Mouse (Mus musculus) MN1 (cell line): Measurements from ENCODE around the gene Ehbp1l1.
"Not testable (repeated sequence)": the region's sequence is repeated elsewhere in the genome, so short reads cannot be mapped to it uniquely, and the experiment has no call there.

ENCODE experiments used
- DNase-seq: peaks from one replicate; pipeline ENCODE4 v3.0.0-alpha.2; 2016; ENCODE audit warnings: low spot score

Ehbp1l1 gene

GRCm38 (mm10) chr19:5704801-5705571 is 21.1 kb downstream of the Ehbp1l1 start:
- DNase-seq, result no peak

- no peak for DNase-seq
Observed at GRCm38 (mm10) chr19:5704163-5704800, 21.8 kb downstream of the Ehbp1l1 start, which contains the start of gene Kcnk7. Gene Kcnk7, plus strand, starts transcription at chr19:5704367.

GRCm38 (mm10) chr19:5695849-5696462 is 30.2 kb downstream of the Ehbp1l1 start:
- no peak for DNase-seq

GRCm38 (mm10) chr19:5693801-5694200 is 32.3 kb downstream of the Ehbp1l1 start:
- no peak for DNase-seq

GRCm38 (mm10) chr19:5692913-5693396 is 33.2 kb downstream of the Ehbp1l1 start:
- DNase-seq, result peak; percentile 26

GRCm38 (mm10) chr19:5692086-5692912 is 33.8 kb downstream of the Ehbp1l1 start:
- no peak for DNase-seq

- DNase-seq, result no peak
Observed at GRCm38 (mm10) chr19:5691601-5692000, 34.5 kb downstream of the Ehbp1l1 start.

GRCm38 (mm10) chr19:5690343-5690735 is 35.8 kb downstream of the Ehbp1l1 start:
- no peak for DNase-seq

GRCm38 (mm10) chr19:5689565-5690342 is 36.4 kb downstream of the Ehbp1l1 start:
- DNase-seq, result peak; percentile 76

- no peak for DNase-seq
Observed at GRCm38 (mm10) chr19:5689088-5689428, 37.1 kb downstream of the Ehbp1l1 start.

GRCm38 (mm10) chr19:5688200-5689087 is 37.7 kb downstream of the Ehbp1l1 start, which contains the start of the genes Map3k11 and Pcnx3:
Gene Map3k11, plus strand, starts transcription at chr19:5688742.
Gene Pcnx3, minus strand, starts transcription at chr19:5688908.
- DNase-seq, result peak; percentile 95

- no peak for DNase-seq
Observed at GRCm38 (mm10) chr19:5687738-5688137, 38.4 kb downstream of the Ehbp1l1 start.

GRCm38 (mm10) chr19:5686954-5687353 is 39.2 kb downstream of the Ehbp1l1 start:
- DNase-seq, result not testable (repeated sequence)

GRCm38 (mm10) chr19:5686437-5686836 is 39.7 kb downstream of the Ehbp1l1 start:
- DNase-seq, result no peak

- DNase-seq, result no peak
Observed at GRCm38 (mm10) chr19:5685861-5686260, 40.3 kb downstream of the Ehbp1l1 start.

- DNase-seq, result no peak
Observed at GRCm38 (mm10) chr19:5685431-5685830, 40.7 kb downstream of the Ehbp1l1 start.

GRCm38 (mm10) chr19:5684985-5685384 is 41.1 kb downstream of the Ehbp1l1 start:
- DNase-seq, result no peak

- no peak for DNase-seq
Observed at GRCm38 (mm10) chr19:5684236-5684635, 41.9 kb downstream of the Ehbp1l1 start.

- no peak for DNase-seq
Observed at GRCm38 (mm10) chr19:5680432-5680831, 45.7 kb downstream of the Ehbp1l1 start.

- DNase-seq, result no peak
Observed at GRCm38 (mm10) chr19:5668372-5668771, 57.7 kb downstream of the Ehbp1l1 start.
